ENCODE assay signal across 7 mouse cellular contexts in the genomic region with DNA sequence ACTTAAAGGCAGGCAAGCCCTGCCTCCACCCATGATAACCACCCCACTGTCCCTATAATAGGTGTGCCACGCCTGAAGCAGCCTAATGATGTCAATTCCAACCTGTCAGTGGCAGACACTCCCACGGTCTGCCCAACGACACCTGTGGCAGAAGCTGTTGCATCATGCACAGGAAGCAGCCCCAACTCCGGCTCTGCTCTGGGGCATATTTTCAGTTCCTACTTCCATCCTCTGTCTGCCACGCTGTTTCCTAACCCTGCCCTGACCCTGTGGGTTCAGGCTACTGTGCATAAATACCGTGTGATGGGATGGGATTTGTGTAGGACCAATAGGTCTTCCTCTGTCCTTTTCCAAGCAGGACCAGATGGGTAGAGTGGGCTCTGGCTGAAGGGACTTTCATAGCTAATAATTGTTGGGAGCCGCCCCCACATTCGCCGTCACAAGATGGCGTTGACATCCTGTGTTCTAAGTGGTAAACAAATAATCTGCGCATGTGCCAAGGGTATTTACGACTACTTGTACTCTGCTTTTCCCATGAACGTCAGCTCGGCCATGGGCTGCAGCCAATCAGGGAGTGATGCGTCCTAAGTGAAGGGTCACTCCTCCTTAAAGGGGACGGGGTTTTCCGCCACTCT. TPM values are rescaled to one million over a fixed set of nuclear protein-coding genes. Genes with fewer than 3 reads are reported as not detected.
DNase-seq lines count a peak whose midpoint lies in the region; ATAC-seq and TF ChIP-seq lines count a peak whose summit lies in the region.
"Not testable (repeated sequence)": the region's sequence is repeated elsewhere in the genome, so short reads cannot be mapped to it uniquely, and the experiment has no call there.

No protein-coding gene starts in this region.

- peak; percentile 52 to 61 for DNase-seq in cerebellum, adult 18-20 months
- DNase-seq in heart, postnatal 0 days (ENCODE audit: low spot score): not testable (repeated sequence)
- peak; percentile 60 to 72 for DNase-seq in spleen, adult 18-20 months

- H3K4me1 ChIP-seq in forebrain, embryonic 13.5 days: peaks cover 10% of the 10 kb centered on the region; the same call in 1 of the 2 replicates
- H3K4me1 ChIP-seq in heart, postnatal 0 days (ENCODE audit: control insufficient read depth, insufficient read depth); midbrain, embryonic 12.5 days: not testable (repeated sequence)
- peaks cover 10% of the 10 kb centered on the region for H3K4me1 ChIP-seq in kidney, embryonic 15.5 days
- peaks cover 17% of the 10 kb centered on the region for H3K4me1 ChIP-seq in liver, embryonic 12.5 days

- H3K27ac ChIP-seq in forebrain, embryonic 13.5 days: not testable (repeated sequence)
- peak overlapping the region; percentile 61 for H3K27ac ChIP-seq in heart, postnatal 0 days (ENCODE audit: low read depth)
- H3K27ac ChIP-seq in kidney, embryonic 15.5 days: peak overlapping the region; percentile 78
- peak overlapping the region; percentile 74 for H3K27ac ChIP-seq in liver, embryonic 12.5 days
- H3K27ac ChIP-seq in midbrain, embryonic 12.5 days (replicated peaks): peak overlapping the region; percentile 30; the same call in 1 of the 2 replicates

- not testable (repeated sequence) for H3K27me3 ChIP-seq in forebrain, embryonic 13.5 days; heart, postnatal 0 days (ENCODE audit: control insufficient read depth, insufficient read depth, low read length); kidney, embryonic 15.5 days; midbrain, embryonic 12.5 days
- peaks cover 14% of the 10 kb centered on the region for H3K27me3 ChIP-seq in liver, embryonic 12.5 days (replicated peaks)

- H3K36me3 ChIP-seq in forebrain, embryonic 13.5 days (ENCODE audit: poor library complexity, severe bottlenecking); heart, postnatal 0 days (replicated peaks; ENCODE audit: control insufficient read depth, insufficient read depth, low read length); kidney, embryonic 15.5 days; liver, embryonic 12.5 days; midbrain, embryonic 12.5 days: not testable (repeated sequence)

- peak overlapping the region; percentile 45; the same call in 1 of the 2 replicates for H3K9ac ChIP-seq in forebrain, embryonic 13.5 days
- H3K9ac ChIP-seq in heart, postnatal 0 days (replicated peaks; ENCODE audit: low read depth, low read length): peak overlapping the region; percentile 10; the same call in 1 of the 2 replicates
- 0 out of 2 replicates have a peak overlapping the region, but pooled peaks have one; percentile 29 for H3K9ac ChIP-seq in kidney, embryonic 15.5 days
- H3K9ac ChIP-seq in liver, embryonic 12.5 days: peak overlapping the region; percentile 56
- peak overlapping the region; percentile 41; the same call in 1 of the 2 replicates for H3K9ac ChIP-seq in midbrain, embryonic 12.5 days (replicated peaks)

- 71% methylated on average over 17 of the region's 17 CpGs for WGBS in forebrain, embryonic 13.5 days
- 53% methylated on average over 15 of the region's 17 CpGs for WGBS in heart, postnatal 0 days
- WGBS in kidney, embryonic 15.5 days: 65% methylated on average over 17 of the region's 17 CpGs
- WGBS in liver, embryonic 12.5 days (ENCODE audit: insufficient replicate concordance): 45% methylated on average over 17 of the region's 17 CpGs
- 71% methylated on average over 15 of the region's 17 CpGs for WGBS in midbrain, embryonic 12.5 days

- H3K9me3 ChIP-seq in forebrain, embryonic 13.5 days (replicated peaks); heart, postnatal 0 days (replicated peaks; ENCODE audit: control insufficient read depth, low read length); kidney, embryonic 15.5 days (replicated peaks); liver, embryonic 12.5 days (replicated peaks); midbrain, embryonic 12.5 days: not testable (repeated sequence)

- not testable (repeated sequence) for TF ChIP-seq CTCF in heart, postnatal 0 days (IDR thresholded peaks at IDR 0.05; ENCODE audit: low read depth)

- TF ChIP-seq EP300 in heart, postnatal 0 days (IDR thresholded peaks at IDR 0.05; ENCODE audit: low read depth): not testable (repeated sequence)

- peak; percentile 60 for ATAC-seq in forebrain, embryonic 13.5 days
- peak; percentile 18 for ATAC-seq in heart, postnatal 0 days (ENCODE audit: insufficient read depth, low read depth)
- peak; percentile 52 for ATAC-seq in kidney, embryonic 15.5 days (replicated peaks; ENCODE audit: low FRiP score)
- ATAC-seq in liver, embryonic 12.5 days: peak; percentile 81
- peak; percentile 39 for ATAC-seq in midbrain, embryonic 12.5 days (ENCODE audit: low FRiP score, low read depth)

- peak overlapping the region; percentile 37 for H3K4me3 ChIP-seq in forebrain, embryonic 13.5 days
- H3K4me3 ChIP-seq in heart, postnatal 0 days (ENCODE audit: low read depth, low read length): peak overlapping the region; percentile 38
- H3K4me3 ChIP-seq in kidney, embryonic 15.5 days (replicated peaks): peak overlapping the region; percentile 44
- peak overlapping the region; percentile 54 for H3K4me3 ChIP-seq in liver, embryonic 12.5 days
- peak overlapping the region; percentile 44 for H3K4me3 ChIP-seq in midbrain, embryonic 12.5 days

- H3K4me2 ChIP-seq in forebrain, embryonic 13.5 days: peak overlapping the region; percentile 55
- peak overlapping the region; percentile 57 for H3K4me2 ChIP-seq in heart, postnatal 0 days (ENCODE audit: low read depth, low read length)
- H3K4me2 ChIP-seq in kidney, embryonic 15.5 days: peak overlapping the region; percentile 56
- peak overlapping the region; percentile 58 for H3K4me2 ChIP-seq in liver, embryonic 12.5 days
- peak overlapping the region; percentile 58 for H3K4me2 ChIP-seq in midbrain, embryonic 12.5 days (replicated peaks)

RNA-seq across cellular contexts. Expression of a gene that starts 5.0 kb away (rescaled TPM):
- 1.6 and 2.8 TPM in 2 replicates for polyA plus RNA-seq in forebrain, embryonic 13.5 days (2015; fragmentation: Nextera tagmentation; extraction: Ambion mirVana)
- 12.7 and 14.5 TPM in 2 replicates for total RNA-seq in heart, postnatal 0 days (2014; rRNA removed; ENCODE audit: low replicate concordance)
- polyA plus RNA-seq in heart, postnatal 0 days (2015; fragmentation: Nextera tagmentation; extraction: Ambion mirVana): 1.5 and 1.6 TPM in 2 replicates
- polyA plus RNA-seq in kidney, embryonic 15.5 days (2015; fragmentation: Nextera tagmentation; extraction: Ambion mirVana): 7.6 and 8.2 TPM in 2 replicates
- 0.62 and 0.83 TPM in 2 replicates for polyA plus RNA-seq in liver, embryonic 12.5 days (2016; fragmentation: Nextera tagmentation; extraction: Ambion mirVana)
- 2.1 and 4.1 TPM in 2 replicates for polyA plus RNA-seq in midbrain, embryonic 12.5 days (2016; fragmentation: Nextera tagmentation; extraction: Ambion mirVana)

RNA-seq across cellular contexts. Expression of a gene that starts 43.5 kb away (rescaled TPM):
- 80.7 and 85.2 TPM in 2 replicates for polyA plus RNA-seq in forebrain, embryonic 13.5 days (2015; fragmentation: Nextera tagmentation; extraction: Ambion mirVana)
- total RNA-seq in heart, postnatal 0 days (2014; rRNA removed; ENCODE audit: low replicate concordance): 37.7 and 46.9 TPM in 2 replicates
- polyA plus RNA-seq in heart, postnatal 0 days (2015; fragmentation: Nextera tagmentation; extraction: Ambion mirVana): 14.8 and 16.2 TPM in 2 replicates
- polyA plus RNA-seq in kidney, embryonic 15.5 days (2015; fragmentation: Nextera tagmentation; extraction: Ambion mirVana): 98.5 and 103 TPM in 2 replicates
- polyA plus RNA-seq in liver, embryonic 12.5 days (2016; fragmentation: Nextera tagmentation; extraction: Ambion mirVana): 70.9 and 72.5 TPM in 2 replicates
- polyA plus RNA-seq in midbrain, embryonic 12.5 days (2016; fragmentation: Nextera tagmentation; extraction: Ambion mirVana): 92.1 and 94.5 TPM in 2 replicates

Comparison
In these comparisons a context has a peak if more than half of its experiments do, and no peak if none do; other contexts are left out.
1. ATAC-seq: peak in every context shown above with its lines; median percentile 81 in liver, embryonic 12.5 days; 60 in forebrain, embryonic 13.5 days; 52 in kidney, embryonic 15.5 days; 39 in midbrain, embryonic 12.5 days; 18 in heart, postnatal 0 days.